Mouse (Mus musculus) urinary bladder, adult 2 months (tissue): ENCODE measurements around the gene Scfd2. TPM values are rescaled to one million over a fixed set of nuclear protein-coding genes. Genes with fewer than 3 reads are reported as not detected.

Source experiments
- DNase-seq: peaks from one replicate; pipeline ENCODE4 v3.0.0; 2022; ENCODE audit warnings: low spot score
- polyA plus RNA-seq: library from polyadenylated mRNA; depleted of rRNA; stranded (reverse); fragments of >200 nt; gene quantifications from 2 replicates; pipeline ENCODE4 v1.2.3, GENCODE M21; 2012

Scfd2 gene
- polyA plus RNA-seq, 1 experiment, result 9.1 TPM

DNA sequence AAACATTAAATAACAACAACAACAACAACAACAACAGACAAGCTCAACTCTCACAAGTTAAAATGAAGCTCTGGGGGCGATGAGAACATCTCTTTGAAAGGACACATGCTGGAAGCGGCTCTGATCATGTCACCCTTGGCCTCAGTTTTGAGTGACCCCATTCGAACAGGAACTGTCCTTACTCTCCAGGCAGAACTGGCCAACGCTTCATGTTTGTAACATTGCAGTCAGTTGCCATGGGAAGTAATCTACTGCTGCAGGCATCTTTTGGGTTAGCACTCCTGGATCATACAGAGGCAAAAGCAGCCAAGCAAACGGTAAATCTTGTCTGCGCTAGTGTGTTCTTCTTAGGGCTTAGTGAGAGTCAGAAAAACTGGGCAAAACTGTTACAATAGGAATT lies 219.7 kb downstream of the Scfd2 start:
- DNase-seq, result no peak

DNA sequence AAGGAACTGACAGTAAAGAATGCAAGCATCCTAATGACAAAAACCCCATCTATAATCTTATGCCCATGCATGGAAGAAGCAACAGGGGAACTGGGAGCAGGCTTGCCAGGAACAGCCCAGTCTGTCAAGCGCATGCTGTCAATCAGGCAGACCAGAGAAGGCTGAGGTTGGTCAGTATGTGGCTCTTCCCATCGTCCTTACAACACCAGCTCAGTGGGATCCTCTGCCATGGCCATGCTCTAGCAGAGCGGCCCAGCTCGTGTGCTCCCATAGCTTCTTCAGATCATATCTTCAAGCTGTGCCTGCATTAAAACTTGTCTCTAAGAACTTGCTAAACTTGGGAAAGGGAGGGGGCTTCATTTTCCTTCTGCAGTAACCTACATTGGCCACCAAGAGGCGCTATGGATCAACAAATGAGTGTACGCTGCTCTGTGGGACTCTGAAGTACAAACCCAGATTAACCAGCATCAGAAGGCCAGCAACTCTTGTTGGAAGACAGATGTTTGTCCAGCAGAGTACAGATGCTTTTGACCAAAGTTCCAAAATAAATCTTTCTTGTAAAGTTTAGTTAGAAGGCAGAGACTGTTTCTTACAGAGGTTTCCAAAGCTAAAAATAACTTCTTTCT lies 220.2 kb downstream of the Scfd2 start:
- DNase-seq, result no peak

DNA sequence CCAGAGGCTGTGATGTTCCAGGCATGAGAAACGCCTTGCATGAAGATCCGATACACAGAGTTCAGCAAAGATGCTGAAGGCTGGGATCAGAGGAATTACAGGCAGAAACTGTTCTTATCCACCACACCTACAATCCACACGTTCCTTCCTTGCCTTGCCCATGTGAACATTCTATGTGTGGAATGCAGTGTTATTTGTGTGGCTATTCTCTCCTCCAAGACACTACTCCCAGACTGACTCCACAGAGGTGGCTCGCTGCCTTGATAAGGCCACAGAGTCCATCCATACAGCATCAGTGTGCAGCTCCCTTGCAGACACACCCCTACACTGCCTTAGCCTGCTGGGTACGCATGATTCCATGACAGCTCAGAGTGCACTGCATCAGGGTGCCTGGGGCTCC lies 221.5 kb downstream of the Scfd2 start:
- DNase-seq, result no peak

DNA sequence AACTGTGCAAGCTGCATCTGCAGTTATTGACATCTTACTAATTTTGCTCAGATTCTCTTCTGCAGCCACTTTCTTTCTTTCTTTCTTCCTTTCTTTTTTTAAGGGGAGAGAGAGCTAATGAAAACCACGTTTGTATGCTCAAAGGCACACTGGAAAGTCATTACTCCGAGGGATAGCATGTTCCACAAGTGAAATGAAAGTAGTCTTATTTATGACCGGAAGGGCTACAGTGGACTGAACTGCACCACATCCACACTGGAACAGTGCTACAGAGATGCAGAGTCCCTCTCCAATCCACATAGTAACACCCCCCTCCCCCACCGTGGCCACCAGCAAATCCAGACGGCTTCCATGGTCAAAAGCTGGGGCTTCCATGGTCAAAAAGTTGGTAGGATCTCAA lies 224.3 kb downstream of the Scfd2 start:
- no peak for DNase-seq

DNA sequence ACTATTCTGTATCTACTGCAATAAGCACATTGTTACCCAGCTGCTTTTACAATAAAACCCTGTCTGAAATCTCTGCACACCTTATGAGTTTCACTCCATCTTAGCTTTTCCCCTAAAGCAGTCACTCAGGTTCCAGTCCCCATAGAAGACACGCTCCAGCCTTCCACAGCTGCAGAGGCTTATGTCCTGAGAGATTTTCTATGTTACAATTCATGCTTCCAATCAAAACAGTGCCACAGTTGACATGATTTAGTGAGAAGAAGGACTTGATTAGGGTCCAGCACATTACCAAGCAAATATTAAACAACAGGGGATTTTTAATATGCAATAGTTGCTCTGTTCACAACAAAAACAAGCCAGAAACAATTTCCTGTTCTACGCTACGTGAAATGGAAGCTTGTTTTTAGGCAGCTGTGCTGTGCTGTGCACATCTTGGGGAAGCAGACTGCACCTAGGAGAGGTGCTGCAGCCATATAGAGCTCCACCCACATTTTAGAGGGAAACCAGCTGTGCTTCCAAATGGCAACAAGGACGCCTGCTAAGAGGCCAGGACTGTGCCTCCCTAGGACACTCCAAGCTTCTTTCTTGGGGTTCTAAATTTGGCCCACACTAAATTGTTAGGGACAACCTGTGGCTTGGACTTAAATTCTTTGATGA lies 225.9 kb downstream of the Scfd2 start:
- DNase-seq, result no peak

DNA sequence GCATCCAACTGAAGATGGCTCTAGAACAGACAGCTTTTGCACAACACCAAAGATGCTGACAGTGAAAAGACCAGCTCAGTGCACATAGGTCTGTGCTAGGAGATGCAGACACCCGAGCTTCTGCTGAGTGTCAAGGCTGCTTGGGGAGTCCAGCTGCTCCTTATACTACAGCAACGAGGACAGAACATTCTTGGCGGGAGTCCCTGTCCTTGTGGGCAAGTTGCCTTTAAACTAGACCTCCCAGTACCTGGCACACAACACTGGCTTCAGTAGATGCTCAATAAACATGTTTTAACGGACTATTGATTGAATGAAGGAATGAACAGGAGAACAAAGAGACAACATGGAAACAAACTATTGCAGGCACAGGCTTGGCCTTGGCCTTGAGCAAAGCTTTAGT lies 226.8 kb downstream of the Scfd2 start:
- DNase-seq, result no peak

DNA sequence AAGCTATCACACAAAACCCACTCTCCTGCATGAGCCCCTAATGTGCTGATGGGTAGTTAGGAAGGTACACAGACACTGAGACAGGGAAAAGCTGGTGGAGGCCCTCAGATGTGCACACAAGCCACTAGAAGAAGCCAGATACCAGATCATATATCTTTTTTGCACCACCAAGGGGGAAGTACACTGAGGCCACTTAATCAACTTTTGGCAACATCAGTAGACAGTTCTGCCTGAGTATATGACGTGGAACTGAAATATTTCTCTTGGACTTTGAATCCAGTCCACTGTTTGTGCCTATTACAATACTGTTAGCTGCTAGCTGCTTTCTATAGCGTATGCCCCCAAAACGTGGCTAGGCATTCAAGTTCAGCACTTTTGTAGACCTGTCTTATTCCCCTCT lies 229.2 kb downstream of the Scfd2 start:
- DNase-seq, result no peak

DNA sequence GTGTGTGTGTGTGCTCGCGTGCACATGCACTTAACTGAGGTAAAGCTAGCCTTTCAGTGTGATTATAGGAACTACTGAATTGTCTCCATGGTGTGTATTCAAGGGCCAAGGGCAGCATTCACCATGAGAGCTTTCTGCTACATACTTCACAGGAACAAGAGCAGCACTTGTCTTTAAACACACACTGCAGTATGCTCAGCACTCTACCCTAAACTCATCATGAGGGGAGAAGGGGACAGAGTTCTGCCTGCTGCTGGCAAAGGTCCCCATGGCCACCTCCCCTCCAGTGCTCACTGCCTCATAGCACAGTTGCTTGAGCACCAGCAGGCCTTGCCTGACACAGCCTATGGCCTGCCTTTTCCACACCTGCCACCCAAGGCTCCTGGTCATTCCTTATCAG lies 230.1 kb downstream of the Scfd2 start:
- no peak for DNase-seq

DNA sequence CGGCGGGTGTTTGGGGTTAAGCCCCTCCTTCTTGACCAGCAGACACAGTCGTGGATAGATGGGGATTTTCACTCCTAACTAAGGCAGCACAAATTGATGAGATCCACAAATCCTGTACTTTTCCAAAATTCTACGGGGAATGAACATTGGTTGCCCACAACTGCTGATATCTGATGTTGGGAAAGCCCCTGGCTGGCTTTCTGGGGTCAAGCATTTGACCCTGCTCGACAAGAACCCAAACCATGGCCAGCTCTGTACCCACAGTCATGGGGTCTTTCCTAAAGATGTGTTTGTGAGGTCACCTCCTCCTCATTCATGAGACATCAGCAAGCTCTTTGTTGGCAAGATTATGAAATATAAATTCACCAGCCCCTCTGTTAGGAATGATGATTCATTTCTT lies 230.6 kb downstream of the Scfd2 start:
- DNase-seq, result no peak

DNA sequence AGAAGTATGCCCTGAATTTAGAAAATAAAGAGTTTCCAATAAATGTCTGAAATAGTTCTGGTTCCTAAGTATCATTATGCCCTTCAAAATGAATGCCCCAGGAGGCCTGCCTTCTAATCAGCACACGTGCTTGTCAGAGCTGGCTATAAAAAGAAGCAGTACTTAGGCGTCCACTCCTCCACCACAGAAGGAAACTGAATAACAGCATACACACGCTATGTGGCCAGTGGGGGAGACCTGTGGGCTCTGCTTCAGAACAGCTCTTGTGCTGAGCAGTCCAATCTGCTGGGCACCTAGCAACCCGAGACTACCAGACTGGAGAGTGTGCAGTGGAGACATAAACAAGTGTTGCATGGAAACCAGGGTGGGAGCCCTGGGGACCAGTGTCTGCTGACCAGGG lies 231.4 kb downstream of the Scfd2 start:
- DNase-seq, result no peak

DNA sequence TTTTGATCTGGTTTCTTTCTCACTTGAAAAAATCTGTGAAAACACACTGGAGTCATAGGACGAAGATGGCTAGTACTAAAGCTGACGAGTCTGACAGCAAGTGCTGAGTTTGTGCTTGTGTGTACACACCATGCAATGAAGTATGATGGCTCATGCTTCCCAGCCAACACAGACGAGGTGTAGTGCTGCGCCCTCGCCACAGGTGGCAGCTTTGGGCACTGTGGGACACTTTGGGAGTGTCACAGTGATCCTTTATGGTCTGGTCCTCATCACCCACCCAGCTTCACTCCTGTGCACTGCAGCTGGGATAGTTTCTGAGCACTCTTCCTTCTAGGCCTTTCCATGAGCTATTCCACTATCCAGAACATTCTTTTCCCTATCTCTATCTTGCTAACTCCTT lies 234.4 kb downstream of the Scfd2 start:
- DNase-seq, result no peak

DNA sequence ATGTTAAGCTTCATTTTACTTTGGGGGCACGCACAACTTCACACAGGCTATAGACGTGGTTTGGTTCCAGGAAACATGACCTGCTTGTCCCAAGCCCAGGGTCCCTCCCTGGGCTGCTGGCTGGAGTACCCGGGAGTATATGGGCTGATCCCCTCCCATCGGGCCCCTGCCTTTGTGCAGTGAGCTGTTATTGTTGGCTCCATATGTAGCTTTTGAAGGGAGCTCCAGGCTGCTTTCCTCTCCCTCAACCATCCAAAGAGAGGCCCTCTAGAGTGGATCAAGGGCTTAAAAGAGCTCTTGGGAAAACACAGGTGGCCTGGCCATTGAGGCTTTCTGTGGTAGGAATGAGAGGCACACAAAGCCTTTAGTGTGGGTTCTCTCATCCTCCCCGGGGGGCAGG lies 235.5 kb downstream of the Scfd2 start:
- no peak for DNase-seq

DNA sequence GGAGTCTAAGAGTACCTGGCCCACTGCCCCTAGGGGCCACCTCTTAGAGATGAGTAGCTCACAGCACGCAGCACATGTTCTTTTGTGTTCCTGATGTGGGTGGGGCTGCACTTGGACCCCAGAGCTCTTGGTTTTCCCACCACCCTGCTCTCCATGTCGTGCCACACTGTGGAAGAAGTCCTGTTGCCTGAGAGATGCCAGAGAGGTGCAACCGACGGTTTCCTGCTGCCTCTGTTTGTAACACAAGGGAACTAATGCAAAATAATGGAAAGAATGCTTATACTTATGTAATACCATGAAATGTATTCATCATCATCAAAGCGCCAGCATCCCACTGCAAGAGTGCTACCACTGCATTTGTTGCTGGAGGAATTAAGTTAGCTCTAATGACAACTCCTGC lies 238.0 kb downstream of the Scfd2 start:
- DNase-seq, result no peak

DNA sequence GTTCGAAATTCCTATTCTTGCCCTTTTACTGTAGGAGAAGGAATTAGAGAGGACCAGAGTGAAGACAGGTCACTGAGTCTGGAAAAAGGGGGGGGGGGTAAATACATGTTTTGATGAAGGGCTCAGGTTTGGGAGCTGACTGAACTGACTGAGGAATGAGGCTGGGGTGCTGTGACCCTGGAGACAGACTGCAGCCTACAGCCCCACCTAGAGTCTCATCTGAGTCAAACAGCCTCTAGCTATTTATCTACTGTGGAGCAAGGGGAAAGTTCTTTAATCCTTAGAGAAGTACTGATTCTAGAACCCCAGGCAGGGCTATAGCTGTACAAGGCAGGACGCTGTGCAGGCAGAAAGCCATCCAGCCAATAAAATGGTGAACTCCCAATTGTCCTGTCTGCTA lies 239.5 kb downstream of the Scfd2 start:
- no peak for DNase-seq

DNA sequence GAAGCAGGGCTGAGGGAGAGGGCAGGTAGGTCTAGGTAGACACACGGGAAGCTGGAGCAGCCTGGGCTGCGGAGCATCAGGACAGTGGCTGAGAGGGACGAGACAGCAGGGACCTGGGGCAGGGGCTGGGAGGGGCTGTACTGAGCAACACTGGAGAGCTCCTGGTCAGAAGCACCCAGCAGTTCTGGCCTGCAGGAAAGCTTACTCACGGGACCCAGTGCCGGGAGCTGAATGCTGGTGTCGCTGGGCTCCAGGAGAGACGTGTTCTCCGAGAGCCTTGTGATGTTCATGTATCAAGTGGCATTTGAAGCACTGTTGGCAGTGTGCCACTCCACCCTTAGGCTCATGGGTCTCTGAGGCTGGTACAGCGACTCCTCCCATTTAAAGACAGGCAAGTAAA lies 240.0 kb downstream of the Scfd2 start:
- DNase-seq, result no peak

DNA sequence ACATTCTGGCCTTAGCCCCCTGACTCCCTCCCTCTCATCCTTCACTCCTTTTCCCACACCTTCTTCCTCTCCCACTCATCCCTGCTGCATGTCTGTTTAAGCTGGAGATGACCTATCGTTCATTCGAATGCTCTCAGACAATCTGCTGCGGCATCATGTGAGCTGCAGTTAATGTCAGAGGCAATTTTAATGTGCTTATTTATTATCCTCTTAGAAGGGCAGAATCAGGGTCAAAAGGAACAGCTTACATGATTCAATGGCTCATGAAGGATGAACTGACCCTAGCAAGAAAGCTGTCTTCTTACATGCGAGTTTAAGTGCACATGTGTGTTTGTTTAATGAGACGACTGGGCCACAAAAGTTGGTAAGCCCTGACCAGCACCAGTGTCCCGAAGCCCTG lies 241.6 kb downstream of the Scfd2 start:
- DNase-seq, result no peak

DNA sequence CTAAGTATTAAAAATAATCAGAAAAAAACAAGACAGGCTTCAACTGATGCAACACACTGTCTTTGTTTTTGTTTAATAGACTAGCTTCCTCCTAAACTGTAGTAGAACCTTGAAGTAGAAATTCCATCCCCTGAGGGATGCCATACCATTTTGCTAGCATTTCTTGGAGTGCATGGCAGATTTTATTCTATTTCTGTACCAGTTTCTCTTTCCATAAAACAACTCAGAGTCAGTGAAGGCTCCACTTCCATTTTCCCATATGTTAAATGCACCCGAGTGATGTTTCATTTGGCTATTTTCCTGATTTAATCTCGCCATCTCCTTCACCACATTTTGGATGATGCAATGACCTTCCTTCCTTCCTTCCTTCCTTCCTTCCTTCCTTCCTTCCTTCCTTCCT lies 243.4 kb downstream of the Scfd2 start:
- DNase-seq, result no peak

DNA sequence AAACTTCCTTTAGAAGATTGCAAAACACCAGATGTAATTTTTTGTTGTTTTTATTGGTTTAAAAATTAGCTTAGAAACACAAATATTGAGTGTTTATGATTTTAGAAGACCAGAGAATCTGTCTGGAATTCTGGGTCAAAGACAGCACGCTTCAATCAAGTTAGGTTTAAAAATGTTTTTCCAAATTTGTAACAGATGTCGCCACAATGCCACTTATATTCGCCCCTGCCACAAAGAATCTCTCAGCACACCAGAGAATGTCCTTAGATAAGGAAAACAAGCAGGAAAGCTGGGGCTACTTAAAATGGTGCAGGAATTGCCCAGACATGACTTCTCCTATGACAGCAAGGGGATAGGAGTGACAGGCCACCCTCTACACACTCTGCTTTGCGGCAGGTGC lies 245.3 kb downstream of the Scfd2 start:
- no peak for DNase-seq

DNA sequence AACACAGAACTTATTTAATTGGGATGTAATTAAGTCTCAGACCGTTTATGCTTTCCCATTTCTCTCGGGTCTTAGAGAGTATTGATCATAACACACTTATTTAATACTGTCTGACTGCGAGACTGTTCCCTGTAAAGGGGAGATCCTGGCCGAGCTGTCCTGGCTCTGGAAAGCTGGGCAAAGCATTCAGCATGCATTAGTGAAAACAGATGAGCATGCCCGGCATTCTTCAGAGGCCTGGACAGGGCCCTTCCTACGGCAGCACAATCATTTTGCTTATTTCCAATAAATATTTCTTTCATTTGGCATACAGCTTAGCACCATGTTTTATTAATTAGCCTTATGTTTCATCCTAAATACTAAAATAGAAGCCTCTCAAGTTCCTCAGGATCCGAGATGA lies 245.8 kb downstream of the Scfd2 start:
- no peak for DNase-seq

DNA sequence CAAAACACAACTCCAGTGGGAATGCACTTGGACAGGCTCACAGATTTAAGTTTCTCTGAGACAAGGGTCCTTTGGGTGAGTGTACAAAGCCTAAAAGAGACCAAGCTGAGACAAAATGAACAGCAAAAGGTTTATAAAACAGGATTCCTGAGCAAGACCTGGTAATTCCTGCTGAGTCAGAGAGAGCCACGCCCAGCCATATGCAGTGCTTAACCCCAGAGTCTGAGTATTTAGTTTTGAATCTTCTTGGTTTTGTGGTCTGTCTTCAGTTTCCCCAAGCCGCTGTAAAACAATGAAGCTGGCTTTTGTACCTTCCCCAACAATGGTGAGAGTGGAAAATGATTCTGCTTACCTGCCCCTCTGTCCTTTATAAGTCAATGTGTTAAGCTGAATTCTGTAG lies 246.3 kb downstream of the Scfd2 start:
- DNase-seq, result no peak

DNA sequence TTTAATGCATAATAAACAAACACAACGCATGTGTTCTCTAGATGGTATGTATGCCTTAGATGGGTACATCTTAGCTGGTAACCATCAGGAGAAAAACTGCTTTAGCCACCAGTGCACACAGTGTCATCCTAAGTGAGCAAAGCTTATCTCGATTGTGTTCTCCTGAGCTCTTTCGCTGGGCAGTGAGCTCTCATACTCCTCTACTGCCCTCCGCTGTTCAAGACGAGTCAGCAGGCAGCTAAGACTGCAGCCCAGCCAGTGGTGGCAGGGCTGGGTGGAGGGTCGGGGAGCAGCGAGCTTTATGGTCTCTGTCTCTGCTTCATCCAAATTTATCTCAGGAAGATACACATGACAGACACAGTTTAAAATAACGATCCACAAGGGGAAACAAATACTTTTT lies 248.0 kb downstream of the Scfd2 start:
- DNase-seq, result no peak

DNA sequence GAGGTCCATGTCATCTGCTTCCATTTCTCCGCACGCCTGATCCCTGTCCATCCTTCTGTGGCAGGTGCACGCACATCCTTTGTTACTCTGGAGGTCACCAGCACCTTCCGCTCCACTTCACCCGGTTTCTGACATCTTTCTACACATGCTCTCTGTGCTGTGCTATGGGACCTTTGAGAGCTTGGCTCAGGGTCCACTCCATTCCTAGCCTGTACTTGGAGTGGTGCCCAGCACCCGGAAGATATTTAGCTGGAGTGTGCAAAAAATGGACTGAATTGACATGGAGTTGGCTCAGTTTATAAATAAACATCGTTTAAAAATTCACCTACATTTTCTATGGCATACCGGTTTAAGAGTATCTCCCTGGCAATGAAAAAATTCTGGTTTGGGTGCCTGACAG lies 250.1 kb downstream of the Scfd2 start:
- DNase-seq, result no peak

DNA sequence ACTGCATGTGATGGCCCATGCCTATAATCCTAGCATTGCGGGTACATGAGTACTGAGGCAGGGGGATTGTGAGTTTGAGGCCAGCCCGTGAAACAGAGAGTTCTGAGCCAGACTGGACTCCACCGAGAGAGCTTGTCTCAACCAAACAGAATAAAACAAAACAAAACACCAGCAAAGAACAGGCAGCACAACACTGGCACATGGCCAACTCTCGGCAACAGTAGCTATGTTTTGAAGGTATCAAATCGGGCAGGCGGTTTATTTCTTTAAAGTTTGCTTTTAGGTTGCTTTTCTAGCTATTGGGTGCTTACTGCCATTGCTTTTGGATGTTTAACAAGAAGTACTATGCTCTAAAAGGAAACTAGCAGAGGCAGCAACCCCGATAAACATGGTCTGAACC lies 251.9 kb downstream of the Scfd2 start:
- no peak for DNase-seq

DNA sequence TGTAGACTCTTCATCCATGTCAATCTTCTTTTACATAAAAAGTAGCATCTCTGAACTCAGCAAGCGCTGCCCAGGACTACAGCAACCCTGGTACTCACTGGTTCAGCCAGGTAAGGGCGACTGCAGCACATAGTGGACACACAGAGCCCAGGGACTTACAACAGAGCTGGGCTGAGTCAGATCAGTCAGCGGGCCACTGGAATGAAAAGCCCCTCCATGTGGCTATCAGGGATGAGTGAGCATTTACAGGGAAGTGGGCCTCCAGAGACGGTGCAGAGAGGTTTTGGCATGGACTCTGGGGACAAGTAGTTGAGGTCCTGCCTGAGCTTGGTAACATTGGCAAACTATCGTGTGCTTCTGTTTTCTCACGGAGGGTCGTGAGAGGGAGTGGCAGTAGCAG lies 253.1 kb downstream of the Scfd2 start:
- no peak for DNase-seq
